Mouse (Mus musculus) ES-E14 (cell line): Measurements from ENCODE around the gene Anapc13. TPM values are rescaled to one million over a fixed set of nuclear protein-coding genes. Genes with fewer than 3 reads are reported as not detected.

ENCODE experiments used
- DNase-seq: peaks from one replicate; pipeline ENCODE4 v3.0.0-alpha.2; 2013; ENCODE audit warnings: low read depth, low spot score
- H3K27ac ChIP-seq: 2 replicates; pipeline ENCODE4 v1.5.1; 2012; ENCODE audit warnings: low read depth, mild to moderate bottlenecking, low read length, moderate library complexity, mixed read lengths; ENCODE audit not compliant: poor library complexity, insufficient read depth, severe bottlenecking
- H3K36me3 ChIP-seq: 2 replicates; pipeline ENCODE4 v1.6.1; 2012; ENCODE audit warnings: mild to moderate bottlenecking, low read length, moderate library complexity, mixed read lengths; ENCODE audit not compliant: control insufficient read depth, poor library complexity, insufficient read depth, severe bottlenecking
- H3K4me1 ChIP-seq, 2 experiments: fragments of 150-350 bp in 1 of 2; sonication (generic) in 1 of 2; 2 replicates each; pipeline ENCODE4 v1.6.1; 2012; ENCODE audit warnings: low read length in 2 of 2, mild to moderate bottlenecking in 1 of 2, mixed read lengths in 1 of 2; ENCODE audit not compliant: control insufficient read depth in 2 of 2, insufficient read depth in 2 of 2, poor library complexity in 1 of 2
- H3K4me3 ChIP-seq, 2 experiments: fragments of 150-350 bp in 1 of 2; sonication (generic) in 1 of 2; 2 replicates each; pipeline ENCODE4 v1.5.1; 2012; ENCODE audit warnings: low read length in 2 of 2, low read depth in 1 of 2, mild to moderate bottlenecking in 1 of 2, mixed read lengths in 1 of 2; ENCODE audit not compliant: insufficient read depth in 1 of 2, poor library complexity in 1 of 2, severe bottlenecking in 1 of 2
- H3K9ac ChIP-seq: 2 replicates; pipeline ENCODE4 v1.6.1; 2012; ENCODE audit warnings: low read depth, mild to moderate bottlenecking, low read length, mixed read lengths; ENCODE audit not compliant: poor library complexity, insufficient read depth, severe bottlenecking
- H3K9me3 ChIP-seq: fragments of 150-350 bp; sonication (generic); 2 replicates; pipeline ENCODE4 v1.6.1; 2012; ENCODE audit warnings: low read depth, mild to moderate bottlenecking, low read length; ENCODE audit not compliant: control insufficient read depth, insufficient read depth
- CHD2 ChIP-seq: IDR thresholded peaks from 2 replicates; pipeline ENCODE4 v1.6.1; 2014; ENCODE audit warnings: mild to moderate bottlenecking, low read depth, low read length, inconsistent platforms
- HCFC1 ChIP-seq: IDR thresholded peaks from 2 replicates; pipeline ENCODE4 v1.6.1; 2012; ENCODE audit warnings: low read length, inconsistent platforms, borderline replicate concordance; ENCODE audit not compliant: insufficient read depth
- MAFK ChIP-seq: IDR thresholded peaks from 2 replicates; pipeline ENCODE4 v1.6.1; 2014; ENCODE audit warnings: mild to moderate bottlenecking, low read depth, low read length, inconsistent platforms; ENCODE audit not compliant: insufficient read depth
- ZC3H11A ChIP-seq: IDR thresholded peaks from 2 replicates; pipeline ENCODE4 v1.6.1; 2012; ENCODE audit warnings: low read depth, mild to moderate bottlenecking, inconsistent platforms, low read length, borderline replicate concordance
- ZNF384 ChIP-seq: IDR thresholded peaks from 2 replicates; pipeline ENCODE4 v1.6.1; 2012; ENCODE audit warnings: low read depth, low read length, inconsistent platforms
- in situ Hi-C, 2 experiments: fragments of 600-800 bp; cut with MboI; formaldehyde crosslinking; loops; one replicate each; pipeline ENCODE4 v1.15.1; 2025; ENCODE audit warnings: low sequenced_read_pairs in 2 of 2, inconsistent platforms in 1 of 2; ENCODE audit not compliant: unreplicated experiment in 2 of 2
- total RNA-seq: library from RNA; depleted of rRNA; stranded (reverse); fragments of 300-350 nt; gene quantifications from 2 replicates; pipeline ENCODE4 v1.2.3, GENCODE M21; 2012

The Anapc13 gene
- total RNA-seq, 1 experiment = 103 TPM

DNA sequence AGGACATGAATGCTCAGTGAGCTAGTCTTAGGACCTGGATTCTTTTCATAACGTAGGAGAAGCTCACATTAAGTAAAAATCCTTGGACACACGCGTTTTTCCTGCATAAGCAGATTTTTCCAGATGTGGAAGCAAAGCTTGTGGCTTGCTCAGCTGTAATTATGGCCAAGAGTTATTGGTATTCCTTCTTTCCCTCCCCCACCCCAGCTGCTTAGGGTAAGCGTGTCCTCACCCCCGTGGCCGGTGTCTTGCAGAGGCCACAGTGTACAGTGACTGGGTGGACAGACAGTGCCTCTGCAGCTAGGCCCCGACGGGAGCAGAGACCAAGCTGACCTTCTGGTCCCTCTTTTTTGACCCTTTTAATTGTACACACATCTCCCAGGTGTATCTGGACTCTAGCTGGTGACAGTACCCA, 17.0 kb downstream of the Anapc13 start:
- no peaks in the 10 kb centered on the region for H3K36me3 ChIP-seq
- H3K9ac ChIP-seq = no peak overlapping the region
- in situ Hi-C loops = no loop called here
- H3K4me3 ChIP-seq = no peak overlapping the region
- H3K4me1 ChIP-seq = no peaks in the 10 kb centered on the region
- H3K9me3 ChIP-seq = no peaks in the 10 kb centered on the region
- no peak for DNase-seq
- TF ChIP-seq HCFC1 (no peak), ZC3H11A (no peak), ZNF384 (no peak), CHD2 (no peak), MAFK (no peak)
- no peak overlapping the region for H3K27ac ChIP-seq

DNA sequence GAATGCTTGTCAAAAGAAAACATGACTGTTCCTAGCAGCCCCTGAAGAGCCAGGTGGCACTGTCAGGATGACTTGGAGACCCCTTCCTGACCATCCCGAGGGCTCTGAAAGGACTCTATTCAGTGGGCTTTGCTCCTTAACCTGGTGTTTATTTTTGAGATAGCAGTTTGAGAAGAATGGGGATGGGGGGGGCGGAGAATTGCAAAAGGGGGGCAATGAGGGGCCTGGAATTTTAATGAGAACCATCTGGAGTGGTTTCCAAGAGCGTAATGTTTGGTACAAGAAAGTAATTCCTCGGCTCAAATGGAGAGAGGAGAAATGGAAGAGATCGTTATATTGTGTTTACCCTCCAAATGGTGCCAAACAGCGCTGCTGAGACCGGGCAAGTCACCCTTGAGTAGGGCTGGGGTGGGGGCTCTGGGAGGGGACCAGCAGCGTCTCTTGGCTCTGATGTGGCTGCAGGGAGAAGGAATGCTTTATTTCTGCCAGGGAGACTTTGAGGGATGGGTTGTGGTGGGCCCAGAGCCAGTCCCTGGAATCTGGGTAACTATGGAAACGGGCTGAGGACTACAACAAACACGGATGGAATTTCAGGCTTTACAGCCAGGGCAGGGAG, 17.5 kb downstream of the Anapc13 start:
- Histone ChIP-seq H3K4me3 (no peak overlapping the region), H3K9ac (no peak overlapping the region), H3K4me1 (no peaks in the 10 kb centered on the region), H3K36me3 (no peaks in the 10 kb centered on the region), H3K9me3 (no peaks in the 10 kb centered on the region), H3K27ac (no peak overlapping the region)
- DNase-seq = no peak
- in situ Hi-C loops = no loop called here
- TF ChIP-seq MAFK (no peak), CHD2 (no peak), ZC3H11A (no peak), HCFC1 (no peak), ZNF384 (no peak)

DNA sequence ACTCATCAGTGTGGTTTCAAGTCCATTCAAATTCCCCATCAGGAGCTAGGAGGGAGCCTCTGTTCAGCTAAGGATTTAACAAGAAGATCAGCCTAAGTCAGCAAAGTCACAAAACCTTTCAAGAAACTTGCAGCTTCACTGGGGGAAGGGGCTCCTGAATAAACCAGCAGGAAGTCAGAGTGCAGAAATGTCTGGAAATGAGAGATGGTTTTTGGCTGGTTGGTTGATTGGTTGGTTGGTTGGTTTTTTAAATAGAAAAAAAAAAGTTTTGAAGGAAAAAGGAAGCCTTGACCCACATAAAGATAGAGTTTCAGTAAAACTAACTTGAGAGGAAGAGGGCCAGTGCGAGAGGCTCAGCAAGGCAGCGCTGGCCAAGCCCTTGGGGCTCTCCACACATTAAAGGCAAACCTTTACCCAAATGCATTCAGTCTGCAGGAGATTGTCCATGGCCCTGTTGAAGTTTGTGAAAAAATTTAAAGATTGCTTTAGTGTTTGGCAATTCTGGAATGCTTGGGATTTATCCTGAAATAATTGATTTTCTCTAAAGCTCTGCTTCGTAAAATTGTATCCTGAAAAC, 19.1 kb downstream of the Anapc13 start:
- Histone ChIP-seq H3K4me3 (no peak overlapping the region), H3K9ac (no peak overlapping the region), H3K4me1 (no peaks in the 10 kb centered on the region), H3K27ac (no peak overlapping the region), H3K36me3 (no peaks in the 10 kb centered on the region), H3K9me3 (no peaks in the 10 kb centered on the region)
- DNase-seq = no peak
- TF ChIP-seq CHD2 = no peak
- no peak for TF ChIP-seq ZC3H11A
- TF ChIP-seq MAFK = no peak
- TF ChIP-seq ZNF384 = no peak
- no peak for TF ChIP-seq HCFC1
- in situ Hi-C loops = no loop called here

DNA sequence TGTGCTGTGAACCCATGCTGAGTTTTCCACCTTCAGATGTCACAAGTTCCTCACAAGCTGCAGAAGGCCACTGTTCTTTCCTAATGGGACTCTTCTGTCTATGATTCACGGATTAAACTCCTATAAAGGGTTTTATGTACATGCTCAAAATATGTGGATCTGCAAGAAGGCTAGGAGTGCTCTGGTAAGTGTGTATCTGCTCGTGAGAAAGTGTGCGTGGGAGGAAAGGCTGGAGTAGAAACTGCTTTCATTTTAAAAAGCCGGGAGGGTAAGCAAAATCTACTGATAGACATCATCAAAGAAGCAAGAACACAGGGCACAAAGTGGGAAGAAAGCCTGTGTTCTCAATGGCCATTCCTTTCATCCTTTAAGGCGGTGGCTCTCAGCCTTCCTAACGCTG, 20.9 kb downstream of the Anapc13 start:
- Histone ChIP-seq H3K9ac (no peak overlapping the region), H3K4me3 (no peak overlapping the region), H3K4me1 (no peaks in the 10 kb centered on the region), H3K36me3 (no peaks in the 10 kb centered on the region), H3K9me3 (no peaks in the 10 kb centered on the region), H3K27ac (no peak overlapping the region)
- TF ChIP-seq ZC3H11A = no peak
- TF ChIP-seq ZNF384 = no peak
- TF ChIP-seq CHD2 = no peak
- TF ChIP-seq MAFK = no peak
- no peak for TF ChIP-seq HCFC1
- no peak for DNase-seq
- in situ Hi-C loops = no loop called here
